Comparison of ENCODE assay signal across 24 mouse cellular contexts in the genomic region with DNA sequence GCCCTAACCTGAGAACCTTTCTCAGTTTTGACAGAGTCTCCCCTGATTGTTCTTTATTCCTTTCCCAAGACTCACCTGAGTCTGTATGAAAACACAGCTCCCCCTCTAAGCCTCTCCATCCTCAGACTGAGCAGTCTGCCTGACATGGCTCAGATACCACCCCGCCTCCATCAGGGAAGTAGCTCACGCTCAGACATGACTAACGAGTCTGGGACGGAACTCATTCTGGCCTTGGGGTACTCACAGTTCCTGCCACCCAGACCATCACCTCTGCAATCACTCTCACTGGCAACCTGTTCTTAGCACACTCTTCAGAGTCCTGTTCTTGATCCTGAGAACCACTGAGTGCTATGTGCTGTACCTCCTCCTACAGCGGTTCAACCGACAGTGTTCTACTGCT. TPM values are rescaled to one million over a fixed set of nuclear protein-coding genes. Genes with fewer than 3 reads are reported as not detected.
DNase-seq lines count a peak whose midpoint lies in the region; TF ChIP-seq lines count a peak whose summit lies in the region.
"Had no signal": no experiment of that assay in that cellular context is flagged by ENCODE, and none has a peak within 500 bp of the region (broad histone marks: within the 10 kb centered on the region; RNA-seq: fewer than 3 reads in every experiment).

No protein-coding gene starts in this region.

- H3K4me3 ChIP-seq in testis, adult 2 months (ENCODE audit: control insufficient read depth, low read depth, low read length), result no peak overlapping the region
- H3K4me3 ChIP-seq: embryonic facial prominence, embryonic 12.5 days; embryonic facial prominence, embryonic 15.5 days; gastrocnemius, adult 2 months; heart, embryonic 12.5 days; heart, embryonic 15.5 days had no signal

- H3K27me3 ChIP-seq in testis, adult 2 months (ENCODE audit: control insufficient read depth, insufficient read depth, low read length), result no peaks in the 10 kb centered on the region
- H3K27me3 ChIP-seq: CH12.LX; embryonic facial prominence, embryonic 12.5 days; embryonic facial prominence, embryonic 15.5 days; heart, embryonic 12.5 days; heart, embryonic 15.5 days; Patski had no signal

- no peak for TF ChIP-seq CTCF in testis, adult 2 months (IDR thresholded peaks at IDR 0.05; ENCODE audit: control insufficient read depth, insufficient read depth, insufficient replicate concordance, low read depth, low read length)

- DNase-seq in adrenal gland, adult 2 months, result peak; percentile 19
- no peak for DNase-seq in adrenal gland, postnatal 4 days (ENCODE audit: low spot score in 2 of 2)
- peak; percentile 76 for DNase-seq in heart, adult 11 months
- DNase-seq in heart, postnatal 14 days, result no peak
- DNase-seq in testis, postnatal 10 days (ENCODE audit: low spot score), result no peak
- no peak for DNase-seq in right cerebral cortex, postnatal 10 days (ENCODE audit: low spot score in 2 of 2)
- DNase-seq: B cell, adult 2 months; cerebellum, adult 11 months; cerebellum, adult 2 months; cerebellum, adult 9-11 months; cerebellum, postnatal 25 days; forebrain, postnatal 0 days; gastrocnemius, adult 2 months; gastrocnemius, postnatal 14 days; heart, postnatal 4 days had no signal

- H3K4me1 ChIP-seq in testis, adult 2 months (ENCODE audit: control insufficient read depth, insufficient read depth, low read length), result no peaks in the 10 kb centered on the region
- H3K4me1 ChIP-seq: embryonic facial prominence, embryonic 12.5 days; embryonic facial prominence, embryonic 15.5 days; heart, embryonic 15.5 days had no signal

- no peaks in the 10 kb centered on the region for H3K36me3 ChIP-seq in testis, adult 2 months (ENCODE audit: control insufficient read depth, insufficient read depth, low read length)
- H3K36me3 ChIP-seq: embryonic facial prominence, embryonic 12.5 days; embryonic facial prominence, embryonic 15.5 days; heart, embryonic 12.5 days; heart, embryonic 15.5 days had no signal

- TF ChIP-seq POLR2A in testis, adult 2 months (IDR thresholded peaks at IDR 0.05; ENCODE audit: control insufficient read depth, low read depth, low read length), result no peak

- intact Hi-C loops in heart, postnatal 14 days (cut with DNase I), result no loop called here

- H3K27ac ChIP-seq in testis, adult 2 months (ENCODE audit: control insufficient read depth, insufficient read depth, low read depth, low read length), result peak overlapping the region; percentile 69; the same call in 1 of the 2 replicates
- H3K27ac ChIP-seq: embryonic facial prominence, embryonic 12.5 days; embryonic facial prominence, embryonic 15.5 days; gastrocnemius, adult 2 months; heart, embryonic 15.5 days; hindbrain, embryonic 14.5 days; hindbrain, postnatal 0 days had no signal

RNA-seq across cellular contexts. Expression of a gene that starts 38.1 kb away (rescaled TPM):
- total RNA-seq in adrenal gland, adult 2 months (2021), result 1 to 10 TPM; 3.1 to 4.0 TPM
- 0.73 and 0.79 TPM in 2 replicates for polyA plus RNA-seq in adrenal gland, adult 2 months (2012; rRNA removed)
- total RNA-seq in adrenal gland, postnatal 4 days (2021), result 10 to 100 TPM in 1 of 2 experiments, 1 to 10 TPM in 1; 9.7 to 10.7 TPM
- total RNA-seq in heart, postnatal 14 days (2021), result 1 to 10 TPM; 4.9 to 5.3 TPM
- 6.4 and 7.7 TPM in 2 replicates for polyA plus RNA-seq in testis, adult 2 months (2012; rRNA removed)

RNA-seq across cellular contexts. Expression of a gene that starts 38.4 kb away (rescaled TPM):
- 10 to 100 TPM; 61.0 to 70.2 TPM for total RNA-seq in adrenal gland, adult 2 months (2021)
- polyA plus RNA-seq in adrenal gland, adult 2 months (2012; rRNA removed), result 56.1 and 77.6 TPM in 2 replicates
- 10 to 100 TPM; 77.8 to 84.8 TPM for total RNA-seq in adrenal gland, postnatal 4 days (2021)
- 10 to 100 TPM; 57.5 to 57.6 TPM for total RNA-seq in heart, postnatal 14 days (2021)
- polyA plus RNA-seq in testis, adult 2 months (2012; rRNA removed), result 173 and 212 TPM in 2 replicates

Comparison
In these comparisons a context has a peak if more than half of its experiments do, and no peak if none do; other contexts are left out.
1. DNase-seq: peak in adrenal gland, adult 2 months (single experiment) and heart, adult 11 months (single experiment); none in adrenal gland, postnatal 4 days (0 of 2), heart, postnatal 14 days (0 of 2), testis, postnatal 10 days (single experiment) and right cerebral cortex, postnatal 10 days (0 of 2).